Comparison of ENCODE assay signal across 33 mouse cellular contexts in the genomic region with DNA sequence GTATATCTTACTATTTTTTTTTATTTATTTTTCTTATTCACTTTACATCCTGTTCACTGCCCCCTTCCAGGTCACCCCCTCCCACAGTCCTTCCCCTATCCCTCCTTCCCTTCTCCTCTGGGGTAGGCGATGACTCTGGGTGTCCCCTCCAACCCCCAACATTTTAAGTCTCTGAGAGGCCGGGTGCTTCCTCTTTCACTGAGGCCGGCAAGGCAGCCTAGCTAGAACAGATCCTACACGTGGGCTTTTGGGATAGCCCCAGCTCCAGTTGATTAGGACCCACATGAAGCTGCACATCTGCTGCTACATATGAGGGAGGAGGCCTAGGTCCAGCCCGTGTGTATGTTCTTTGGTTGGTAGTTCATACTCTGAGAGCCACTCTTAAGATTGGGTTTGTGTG. TPM values are rescaled to one million over a fixed set of nuclear protein-coding genes. Genes with fewer than 3 reads are reported as not detected.
"Had no signal": no experiment of that assay in that cellular context is flagged by ENCODE, and none has a peak within 500 bp of the region (broad histone marks: within the 10 kb centered on the region; RNA-seq: fewer than 3 reads in every experiment).

No protein-coding gene starts in this region.

- H3K4me3 ChIP-seq: left cerebral cortex, adult 2 months; limb, embryonic 12.5 days; limb, embryonic 15.5 days; liver, embryonic 15.5 days; midbrain, embryonic 15.5 days; myocyte had no signal

- DNase-seq: kidney, adult 18-20 months; kidney, adult 9 months; kidney, postnatal 25 days; layer of hippocampus, postnatal 36 days; left cerebral cortex, postnatal 4 days; lung, adult 2 months; lung, postnatal 14 days; lung, postnatal 4 days; right cerebral cortex, adult 18-20 months; right cerebral cortex, postnatal 14 days; right cerebral cortex, postnatal 4 days; thymus, adult 2 months; thymus, postnatal 14 days; thymus, postnatal 4 days had no signal

- ATAC-seq: midbrain, embryonic 15.5 days had no signal

- H3K36me3 ChIP-seq: limb, embryonic 15.5 days; liver, embryonic 15.5 days; midbrain, embryonic 15.5 days had no signal

- H3K9me3 ChIP-seq: limb, embryonic 12.5 days; limb, embryonic 15.5 days; liver, embryonic 15.5 days; midbrain, embryonic 15.5 days had no signal

- H3K9ac ChIP-seq: limb, embryonic 12.5 days; limb, embryonic 15.5 days; liver, embryonic 15.5 days; midbrain, embryonic 15.5 days had no signal

- H3K27me3 ChIP-seq: limb, embryonic 12.5 days; limb, embryonic 15.5 days; midbrain, embryonic 15.5 days had no signal

- H3K4me2 ChIP-seq: limb, embryonic 12.5 days; limb, embryonic 15.5 days; liver, embryonic 11.5 days; liver, embryonic 15.5 days; midbrain, embryonic 11.5 days; midbrain, embryonic 15.5 days had no signal

- H3K27ac ChIP-seq: kidney, postnatal 0 days; left cerebral cortex, adult 2 months; limb, embryonic 12.5 days; limb, embryonic 15.5 days; liver, embryonic 15.5 days; midbrain, embryonic 15.5 days; stomach, postnatal 0 days had no signal

RNA-seq across cellular contexts. Expression of gene H2-M10.6, which starts 27.0 kb away (rescaled TPM):
- total RNA-seq: layer of hippocampus, adult 8-10 months; layer of hippocampus, postnatal 10 days; layer of hippocampus, postnatal 36 days; left cerebral cortex, adult 2 months; left cerebral cortex, postnatal 14 days; left cerebral cortex, postnatal 4 days; megakaryocyte progenitor cell, adult 5-6 weeks; megakaryocyte-erythroid progenitor cell, adult 5-6 weeks; monocyte, adult 5-6 weeks had no signal
- polyA plus RNA-seq: kidney, postnatal 0 days; limb, embryonic 12.5 days; limb, embryonic 15.5 days; liver, embryonic 11.5 days; liver, embryonic 15.5 days; lung, adult 2 months; lung, embryonic 16.5 days; midbrain, embryonic 11.5 days; midbrain, embryonic 15.5 days; myocyte; neural tube, embryonic 14.5 days; stomach, embryonic 14.5 days; stomach, postnatal 0 days; thymus, adult 2 months had no signal

RNA-seq across cellular contexts. Expression of gene Trim15, which starts 28.0 kb away (rescaled TPM):
- total RNA-seq: layer of hippocampus, adult 8-10 months; layer of hippocampus, postnatal 10 days; layer of hippocampus, postnatal 36 days; left cerebral cortex, adult 2 months; left cerebral cortex, postnatal 14 days; left cerebral cortex, postnatal 4 days; megakaryocyte progenitor cell, adult 5-6 weeks; megakaryocyte-erythroid progenitor cell, adult 5-6 weeks; monocyte, adult 5-6 weeks had no signal
- polyA plus RNA-seq: myocyte had no signal

RNA-seq across cellular contexts. Expression of gene Trim10, which starts 30.4 kb away (rescaled TPM):
- total RNA-seq: layer of hippocampus, adult 8-10 months; layer of hippocampus, postnatal 36 days; left cerebral cortex, adult 2 months; left cerebral cortex, postnatal 4 days had no signal
- polyA plus RNA-seq: myocyte; thymus, adult 2 months had no signal

RNA-seq across cellular contexts. Expression of gene Trim40, which starts 50.9 kb away (rescaled TPM):
- total RNA-seq: layer of hippocampus, postnatal 10 days; layer of hippocampus, postnatal 36 days; left cerebral cortex, adult 2 months; left cerebral cortex, postnatal 14 days; left cerebral cortex, postnatal 4 days; megakaryocyte progenitor cell, adult 5-6 weeks; megakaryocyte-erythroid progenitor cell, adult 5-6 weeks; monocyte, adult 5-6 weeks had no signal
- polyA plus RNA-seq: kidney, postnatal 0 days; limb, embryonic 12.5 days; limb, embryonic 15.5 days; liver, embryonic 11.5 days; liver, embryonic 15.5 days; lung, embryonic 16.5 days; midbrain, embryonic 11.5 days; midbrain, embryonic 15.5 days; myocyte; neural tube, embryonic 14.5 days; stomach, embryonic 14.5 days had no signal
